Mouse (Mus musculus) frontal cortex, postnatal 10 days (tissue): ENCODE results near the gene Arhgap45.
A peak's percentile ranks its signal among the peaks of the same experiment; 100 is the strongest.

Experiments used
- DNase-seq, 2 experiments: peaks; one replicate each; pipeline ENCODE4 v3.0.0; 2022; ENCODE audit warnings: low spot score in 2 of 2, mixed read lengths in 1 of 2

Gene Arhgap45

DNA sequence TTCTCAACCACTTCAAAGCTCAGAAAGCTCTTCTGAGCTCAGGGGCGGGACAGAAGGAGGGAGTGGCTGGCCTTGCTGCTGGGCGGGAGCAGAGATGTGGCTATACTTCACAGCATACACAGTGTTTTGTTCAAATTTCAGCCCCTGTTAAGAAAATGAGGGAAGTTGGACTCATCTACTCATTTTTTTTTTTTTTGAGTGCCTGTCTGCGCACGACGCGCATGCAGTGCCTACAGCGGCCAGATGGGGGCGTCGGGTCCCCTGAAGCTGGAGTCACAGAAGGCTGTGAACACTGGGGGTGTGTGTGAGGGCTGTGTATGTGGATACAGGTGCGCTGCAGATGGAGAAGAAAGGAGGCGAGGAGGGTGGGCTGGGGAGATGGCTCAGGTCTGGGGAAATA is 29.5 kb upstream of the Arhgap45 start:
- peak; percentile 70 to 75 for DNase-seq

- DNase-seq = no peak
These were observed 28.5 kb upstream of the Arhgap45 start for GRCm38 (mm10) chr10:79987771-79988505.

DNA sequence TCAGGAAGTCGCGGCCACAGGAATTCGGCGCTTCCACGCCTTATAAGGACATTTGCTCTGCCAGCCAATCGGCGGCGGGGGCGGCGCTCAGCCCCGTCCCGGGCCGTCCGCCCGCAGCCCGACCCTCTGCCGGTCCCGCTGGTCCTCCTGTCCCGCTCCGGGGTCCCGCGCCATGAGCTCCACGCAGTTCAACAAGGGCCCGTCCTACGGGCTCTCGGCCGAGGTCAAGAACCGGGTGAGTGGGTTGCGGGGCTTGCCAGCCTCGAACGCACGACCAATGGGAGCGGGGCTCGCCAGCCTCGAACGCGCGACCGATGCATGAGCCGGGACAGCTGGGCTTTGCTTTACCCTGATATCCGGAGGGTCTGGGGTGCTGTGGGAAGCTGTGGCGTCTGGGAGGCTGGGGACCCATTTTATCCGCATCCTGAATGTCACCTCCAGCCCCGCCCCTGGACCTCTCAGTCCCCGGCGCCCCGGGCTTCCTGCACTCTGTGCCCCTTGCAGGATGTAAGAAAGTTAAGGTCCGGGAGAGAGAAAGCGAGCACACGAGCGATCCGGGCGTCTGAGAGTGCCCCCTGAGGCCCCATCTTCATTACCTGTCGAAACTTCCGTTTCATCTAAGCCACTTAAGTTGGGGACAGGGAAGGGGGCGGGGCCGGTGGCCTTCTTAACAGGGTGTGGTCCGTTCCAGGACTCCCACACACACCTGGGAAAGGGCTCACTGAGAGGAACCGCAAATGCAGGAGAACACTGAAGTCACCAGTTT is 27.8 kb upstream of the Arhgap45 start, which contains the start of gene Cnn2:
Gene Cnn2, plus strand, starts transcription at position 79 of the 766 bp plus-strand sequence.
- DNase-seq = no peak

- no peak for DNase-seq
These were observed 27.1 kb upstream of the Arhgap45 start for GRCm38 (mm10) chr10:79989272-79989786.

GRCm38 (mm10) chr10:79989870-79990269 is 26.6 kb upstream of the Arhgap45 start:
- DNase-seq = no peak

- DNase-seq = no peak
These were observed 25.4 kb upstream of the Arhgap45 start for GRCm38 (mm10) chr10:79991099-79991498.

DNA sequence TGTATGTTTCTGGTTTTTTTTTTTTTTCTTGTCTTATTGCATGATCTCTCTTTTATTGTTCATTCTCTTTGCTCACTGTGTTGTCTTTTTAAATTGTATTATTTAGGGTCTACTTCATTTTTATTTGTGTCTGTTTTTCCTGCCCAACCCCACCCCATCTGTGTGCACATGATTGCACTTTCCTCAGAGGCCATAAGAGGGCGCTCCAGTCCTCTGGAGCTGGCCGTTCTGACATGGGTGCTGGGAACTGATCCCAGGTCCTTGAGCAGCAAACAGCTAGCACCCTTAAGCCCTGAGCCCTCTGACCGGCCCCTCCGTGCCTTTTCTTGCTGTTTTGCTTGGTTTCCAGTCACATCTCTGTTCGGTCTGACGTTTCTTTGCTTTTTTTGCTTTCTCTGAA is 24.9 kb upstream of the Arhgap45 start:
- no peak for DNase-seq

- DNase-seq = no peak
These were observed 21.9 kb upstream of the Arhgap45 start for GRCm38 (mm10) chr10:79994397-79995115.

DNA sequence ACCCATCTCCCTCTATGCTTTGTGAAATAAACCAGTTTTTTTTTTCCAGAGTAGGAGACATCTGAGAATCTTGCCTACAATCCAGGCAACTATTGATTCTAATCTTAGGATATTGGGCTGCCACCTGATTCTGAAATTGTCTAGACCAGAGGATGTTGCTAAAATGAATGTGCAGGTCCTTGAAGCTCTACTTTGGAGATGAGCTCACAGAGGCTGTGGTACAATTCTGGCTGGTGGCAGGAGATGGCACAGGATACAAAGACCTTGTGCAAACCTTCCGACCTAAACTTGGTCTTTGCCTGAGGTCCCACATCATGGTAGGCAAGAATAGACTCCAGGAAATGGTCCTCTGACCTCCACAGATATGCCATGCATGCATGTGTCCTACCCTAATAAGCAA is 20.8 kb upstream of the Arhgap45 start:
- DNase-seq = no peak

GRCm38 (mm10) chr10:79996272-79997033 is 20.0 kb upstream of the Arhgap45 start, which contains the start of gene Abca7:
Abca7 (plus strand) TSS chr10:79996494.
- peak; percentile 88 to 94 for DNase-seq

DNA sequence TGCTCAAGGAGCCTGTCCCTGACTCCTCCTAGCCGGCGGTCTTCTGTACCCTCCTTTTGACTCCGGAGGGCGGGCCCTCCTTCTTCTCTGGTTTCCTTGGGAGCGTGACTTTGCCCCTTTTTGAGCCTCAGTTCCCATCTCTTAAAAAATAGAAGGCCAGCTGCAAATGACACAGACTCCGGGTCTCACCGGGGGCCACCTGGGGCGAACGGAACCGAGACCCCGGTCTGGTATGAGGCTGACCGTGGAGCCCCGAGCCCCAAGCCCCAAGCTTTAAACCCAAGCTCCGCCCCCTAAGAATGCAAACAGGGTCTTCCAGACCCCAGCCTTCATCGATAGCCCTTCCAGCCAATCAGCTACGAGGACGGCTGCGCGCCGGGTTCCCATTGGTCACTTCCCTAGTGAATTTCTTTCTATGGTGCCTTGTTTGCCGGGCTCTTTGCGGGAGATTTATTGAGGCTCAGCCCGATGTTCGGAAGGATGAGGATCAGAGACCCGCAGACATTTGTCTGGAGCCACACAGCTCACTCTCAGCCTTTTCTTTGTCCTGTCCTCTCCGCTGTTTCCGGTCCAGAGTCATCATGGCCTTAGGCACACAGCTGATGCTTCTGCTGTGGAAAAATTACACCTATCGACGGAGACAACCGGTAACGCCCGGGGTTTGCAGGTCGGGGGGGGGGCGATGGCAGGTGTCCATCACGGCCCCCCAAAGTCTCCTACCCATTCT is 19.3 kb upstream of the Arhgap45 start:
- DNase-seq = peak; percentile 60 to 76

DNA sequence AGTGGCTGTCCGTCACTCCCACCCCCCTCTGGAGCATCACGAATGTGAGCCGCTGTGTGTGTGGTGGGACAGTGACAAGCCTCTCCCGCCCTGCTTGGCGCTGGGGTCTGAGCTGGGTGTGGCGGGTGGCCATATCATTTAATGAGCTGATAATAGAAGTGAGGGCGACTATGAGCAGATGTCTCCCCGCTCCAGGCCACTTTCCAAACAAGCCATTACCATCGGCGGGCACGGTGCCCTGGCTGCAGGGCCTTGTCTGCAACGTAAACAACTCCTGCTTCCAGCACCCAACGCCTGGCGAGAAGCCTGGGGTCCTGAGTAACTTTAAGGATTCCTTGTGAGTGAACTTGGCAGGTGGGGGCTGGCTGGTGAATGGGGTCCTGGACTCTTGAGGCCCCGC is 18.6 kb upstream of the Arhgap45 start:
- no peak for DNase-seq

DNA sequence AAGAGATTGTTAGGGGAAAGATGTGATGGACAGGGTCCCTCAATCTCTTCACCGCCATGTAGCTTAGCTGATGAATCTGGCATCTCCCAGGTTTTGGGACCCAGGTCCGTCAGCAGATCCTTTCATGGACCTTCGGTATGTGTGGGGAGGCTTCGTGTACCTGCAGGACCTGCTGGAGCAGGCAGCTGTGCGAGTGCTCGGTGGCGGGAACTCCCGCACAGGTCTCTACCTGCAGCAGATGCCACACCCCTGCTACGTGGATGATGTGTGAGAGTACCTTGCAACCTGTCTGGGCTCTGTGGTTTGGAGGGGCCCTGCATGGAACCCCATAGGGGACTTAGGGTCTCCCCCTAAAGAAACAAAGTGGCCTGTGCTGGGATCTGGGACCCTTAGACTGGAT is 14.5 kb upstream of the Arhgap45 start:
- DNase-seq = no peak

DNA sequence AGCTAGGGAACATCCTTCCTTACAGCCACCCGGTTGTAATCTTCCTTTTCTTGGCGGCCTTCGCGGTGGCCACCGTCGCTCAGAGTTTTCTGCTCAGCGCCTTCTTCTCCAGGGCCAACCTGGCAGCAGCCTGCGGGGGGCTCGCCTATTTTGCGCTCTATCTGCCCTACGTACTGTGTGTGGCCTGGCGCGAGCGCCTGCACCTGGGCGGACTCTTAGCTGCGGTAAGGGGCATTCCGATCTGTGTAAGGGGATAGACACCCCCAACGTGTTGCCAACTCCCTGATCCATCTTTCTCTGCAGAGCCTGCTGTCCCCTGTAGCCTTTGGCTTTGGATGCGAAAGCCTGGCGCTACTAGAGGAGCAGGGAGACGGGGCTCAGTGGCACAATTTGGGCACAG is 13.6 kb upstream of the Arhgap45 start:
- DNase-seq = no peak

GRCm38 (mm10) chr10:80003374-80004232 is 12.8 kb upstream of the Arhgap45 start:
- no peak for DNase-seq

GRCm38 (mm10) chr10:80004233-80004705 is 12.2 kb upstream of the Arhgap45 start:
- DNase-seq = no peak

DNA sequence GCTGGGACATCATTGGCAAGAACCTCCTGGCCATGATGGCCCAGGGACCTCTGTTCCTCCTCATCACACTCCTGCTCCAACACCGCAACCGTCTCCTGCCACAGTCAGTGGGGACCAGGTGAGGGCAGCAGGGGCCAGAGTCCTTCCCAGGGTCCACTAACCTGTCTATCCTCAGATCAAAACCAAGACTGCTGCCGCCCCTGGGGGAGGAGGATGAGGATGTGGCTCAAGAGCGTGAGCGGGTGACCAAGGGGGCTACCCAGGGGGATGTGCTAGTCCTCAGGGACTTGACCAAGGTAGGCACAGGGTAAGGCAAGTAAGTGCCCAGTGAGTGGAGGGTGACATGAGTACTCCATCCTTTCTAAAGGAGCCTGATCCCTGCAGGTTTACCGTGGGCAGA is 4.7 kb upstream of the Arhgap45 start:
- no peak for DNase-seq

GRCm38 (mm10) chr10:80013609-80014008 is 2.8 kb upstream of the Arhgap45 start:
- no peak for DNase-seq

DNA sequence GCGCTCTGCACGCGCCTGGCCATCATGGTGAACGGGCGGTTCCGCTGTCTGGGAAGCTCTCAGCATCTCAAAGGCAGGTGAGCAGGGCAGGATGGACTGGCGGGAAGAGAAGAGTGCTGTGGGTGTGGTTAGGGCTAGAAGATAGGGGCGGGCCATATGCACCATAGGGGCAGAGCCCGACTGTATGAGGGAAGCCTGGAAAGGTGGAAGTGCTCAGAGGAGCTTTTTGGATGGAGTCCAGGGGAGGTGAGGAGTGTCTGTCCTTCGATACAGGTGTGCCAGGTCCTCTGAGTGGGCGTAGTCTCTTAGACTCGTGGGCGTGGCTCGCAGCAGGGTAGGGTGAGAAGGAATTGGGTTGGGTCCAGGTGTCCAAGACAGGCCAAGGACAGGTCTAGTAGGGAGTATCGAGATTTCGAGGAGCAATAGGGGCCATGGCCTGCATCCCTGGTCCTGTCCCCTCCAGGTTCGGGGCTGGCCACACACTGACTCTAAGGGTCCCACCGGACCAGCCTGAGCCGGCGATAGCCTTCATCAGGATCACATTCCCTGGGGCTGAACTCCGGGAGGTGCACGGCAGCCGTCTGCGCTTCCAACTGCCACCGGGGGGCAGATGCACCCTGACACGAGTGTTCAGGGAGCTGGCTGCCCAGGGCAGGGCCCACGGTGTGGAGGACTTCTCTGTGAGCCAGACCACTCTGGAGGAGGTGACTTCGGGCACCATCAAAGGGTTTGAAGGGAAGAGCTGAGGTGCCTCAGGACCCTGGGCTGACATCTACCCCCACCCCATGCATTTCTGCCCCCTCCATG is 1.8 kb upstream of the Arhgap45 start:
- DNase-seq = no peak
